Mouse (Mus musculus) heart, postnatal 0 days (tissue): ENCODE results near the gene Syt17. TPM values are rescaled to one million over a fixed set of nuclear protein-coding genes. Genes with fewer than 3 reads are reported as not detected.

Experiments used
- ATAC-seq: fragments of 200-750 bp; cut with Nextera tagmentation; 2 replicates; pipeline ENCODE4 v1.8.0; 2017; ENCODE audit warnings: low read depth, moderate number of reproducible peaks, moderate library complexity; ENCODE audit not compliant: insufficient read depth
- DNase-seq: peaks from one replicate; pipeline ENCODE4 v3.0.0-alpha.2; 2016; ENCODE audit warnings: low spot score
- H3K27ac ChIP-seq: fragments of 300-500 bp; sonication (generic); 2 replicates; pipeline ENCODE4 v1.5.1; 2014; ENCODE audit warnings: low read depth, mild to moderate bottlenecking
- H3K27me3 ChIP-seq: fragments of 300-500 bp; sonication (generic); 2 replicates; pipeline ENCODE4 v1.6.1; 2014; ENCODE audit warnings: low read length, mixed read lengths; ENCODE audit not compliant: control insufficient read depth, insufficient read depth
- H3K36me3 ChIP-seq: fragments of 300-500 bp; sonication (generic); replicated peaks from 2 replicates; pipeline ENCODE4 v1.6.1; 2014; ENCODE audit warnings: low read length, mixed read lengths; ENCODE audit not compliant: control insufficient read depth, insufficient read depth
- H3K4me1 ChIP-seq: fragments of 300-500 bp; sonication (generic); 2 replicates; pipeline ENCODE4 v1.6.1; 2014; ENCODE audit warnings: antibody characterized with exemption; ENCODE audit not compliant: control insufficient read depth, insufficient read depth
- H3K4me2 ChIP-seq: fragments of 300-500 bp; sonication (generic); 2 replicates; pipeline ENCODE4 v1.6.1; 2014; ENCODE audit warnings: low read depth, mild to moderate bottlenecking, low read length, moderate library complexity
- H3K4me3 ChIP-seq: fragments of 300-500 bp; sonication (generic); 2 replicates; pipeline ENCODE4 v1.5.1; 2014; ENCODE audit warnings: low read depth, low read length
- H3K9ac ChIP-seq: fragments of 300-500 bp; sonication (generic); replicated peaks from 2 replicates; pipeline ENCODE4 v1.6.1; 2014; ENCODE audit warnings: low read depth, low read length, mixed read lengths
- H3K9me3 ChIP-seq: fragments of 300-500 bp; sonication (generic); replicated peaks from 2 replicates; pipeline ENCODE4 v1.6.1; 2016; ENCODE audit warnings: low read length; ENCODE audit not compliant: control insufficient read depth
- CTCF ChIP-seq: IDR thresholded peaks from 2 replicates; pipeline ENCODE4 v1.5.1; 2016; ENCODE audit warnings: antibody characterized with exemption, control low read depth, low read depth
- EP300 ChIP-seq: IDR thresholded peaks from 2 replicates; pipeline ENCODE4 v1.6.1; 2016; ENCODE audit warnings: antibody characterized with exemption, low read depth
- WGBS: fragments of 180-500 bp; shearing (Covaris S2); extraction: QIAGEN DNeasy Blood & Tissue Kit; methylation state at CpG from one replicate; pipeline ENCODE4 v1.1.7; 2014; 5-methylcytosine and 5-hydroxymethylcytosine counted together
- polyA plus RNA-seq: library from polyadenylated mRNA; unstranded; fragments of >200 nt; fragmentation: Nextera tagmentation; extraction: Ambion mirVana; gene quantifications from 2 replicates; pipeline ENCODE4 v1.2.1, GENCODE M21; 2015
- total RNA-seq: library from RNA; depleted of rRNA; stranded (reverse); fragments of >200 nt; gene quantifications from 2 replicates; pipeline ENCODE4 v1.2.3, GENCODE M21; 2014; ENCODE audit warnings: low replicate concordance

Syt17 gene
- total and polyA plus RNA-seq, 2 experiments from 2014 or later, result 0.46 to 1.2 TPM

DNA sequence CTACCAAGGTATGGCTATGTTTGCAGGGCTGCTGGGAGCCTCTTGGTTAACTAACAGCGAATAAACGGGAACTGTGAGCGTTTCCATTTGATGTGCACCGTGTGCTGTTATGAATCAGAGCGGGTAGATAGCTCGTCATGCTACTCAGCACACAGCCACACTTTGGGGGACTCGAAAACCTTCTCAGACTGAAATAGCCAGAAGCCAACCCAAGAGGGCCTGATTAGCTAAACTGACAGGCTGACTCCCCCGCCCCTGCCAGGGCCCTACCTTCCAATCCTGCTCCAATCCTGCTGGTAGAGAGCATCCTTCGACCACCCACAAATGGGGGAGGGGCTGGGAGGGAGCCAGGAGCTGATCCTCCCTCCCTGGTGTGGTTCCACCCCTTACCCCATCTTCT lies 4.7 kb downstream of the Syt17 start:
- Histone ChIP-seq H3K36me3 (no peaks in the 10 kb centered on the region), H3K4me2 (no peak overlapping the region), H3K27ac (no peak overlapping the region), H3K9ac (no peak overlapping the region), H3K4me1 (peaks cover 12% of the 10 kb centered on the region), H3K4me3 (no peak overlapping the region), H3K9me3 (no peaks in the 10 kb centered on the region), H3K27me3 (peaks cover 31% of the 10 kb centered on the region)
- DNase-seq (no peak), ATAC-seq (no peak)
- 4% methylated on average over 9 of the region's 9 CpGs for WGBS
- TF ChIP-seq CTCF, result no peak
- TF ChIP-seq EP300, result no peak

DNA sequence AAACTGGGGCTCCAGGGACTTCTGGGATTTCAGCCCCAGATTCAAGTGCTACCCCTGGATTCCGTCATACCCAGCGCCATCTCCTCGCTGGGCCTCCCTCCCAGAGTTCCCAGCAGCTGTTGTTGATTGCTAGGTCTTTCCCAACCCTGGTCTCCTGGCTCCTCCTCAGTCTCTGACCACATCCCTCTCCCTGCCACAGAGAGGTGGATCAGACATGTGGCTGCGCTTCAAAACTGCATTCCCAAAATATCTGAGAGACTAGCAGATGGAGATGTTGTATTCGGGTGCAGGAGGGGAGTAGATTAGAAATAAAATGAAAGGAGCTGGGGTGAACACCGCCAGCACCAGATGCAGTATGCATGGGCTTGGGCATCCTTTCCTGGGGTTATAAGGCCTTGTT lies 6.5 kb downstream of the Syt17 start:
- Histone ChIP-seq H3K27me3 (peaks cover 13% of the 10 kb centered on the region; the same call in 1 of the 2 replicates), H3K9ac (no peak overlapping the region), H3K36me3 (no peaks in the 10 kb centered on the region), H3K9me3 (no peaks in the 10 kb centered on the region), H3K4me3 (no peak overlapping the region), H3K4me2 (no peak overlapping the region), H3K27ac (no peak overlapping the region), H3K4me1 (no peaks in the 10 kb centered on the region)
- TF ChIP-seq CTCF (no peak), EP300 (no peak)
- 71% methylated on average over 6 of the region's 6 CpGs for WGBS
- ATAC-seq, result no peak
- DNase-seq, result no peak

DNA sequence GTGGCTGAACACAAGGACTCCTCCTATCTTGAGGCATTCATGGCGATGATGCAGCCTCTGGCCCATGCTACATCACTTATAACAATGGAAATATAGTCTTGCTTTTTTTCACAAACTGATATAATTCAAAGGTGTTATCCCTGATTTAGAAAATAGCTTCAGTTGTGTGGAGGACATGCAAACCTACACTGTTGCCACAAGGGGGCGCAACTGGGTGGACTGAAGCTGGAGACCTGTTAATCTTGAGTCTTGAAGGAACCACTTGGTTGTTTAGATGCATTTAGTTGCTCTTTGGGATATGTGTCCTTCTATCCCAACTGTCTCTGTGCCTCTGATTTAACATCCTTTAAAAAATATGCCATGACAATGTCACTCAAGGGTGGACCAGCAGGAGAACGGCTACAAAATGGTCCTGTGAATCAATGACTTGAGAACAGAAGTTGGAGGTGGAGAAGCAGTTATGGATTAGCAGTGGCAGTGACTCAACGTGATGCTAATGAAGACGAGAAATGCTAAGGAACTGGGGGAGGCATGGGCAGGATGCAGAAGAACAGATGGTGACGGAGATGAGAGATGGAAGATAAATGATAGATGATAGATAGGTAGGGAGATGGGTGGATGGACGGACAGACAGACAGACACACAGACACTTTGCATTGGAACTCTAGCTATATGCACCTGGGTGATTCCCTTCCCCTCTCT lies 10.8 kb downstream of the Syt17 start:
- Histone ChIP-seq H3K36me3 (no peaks in the 10 kb centered on the region), H3K27ac (no peak overlapping the region), H3K9ac (no peak overlapping the region), H3K4me2 (no peak overlapping the region), H3K9me3 (no peaks in the 10 kb centered on the region), H3K4me1 (no peaks in the 10 kb centered on the region), H3K4me3 (no peak overlapping the region), H3K27me3 (no peaks in the 10 kb centered on the region)
- DNase-seq (no peak), ATAC-seq (no peak)
- peak; percentile 59 for TF ChIP-seq CTCF
- TF ChIP-seq EP300, result no peak
- 51% methylated on average over 7 of the region's 7 CpGs for WGBS

DNA sequence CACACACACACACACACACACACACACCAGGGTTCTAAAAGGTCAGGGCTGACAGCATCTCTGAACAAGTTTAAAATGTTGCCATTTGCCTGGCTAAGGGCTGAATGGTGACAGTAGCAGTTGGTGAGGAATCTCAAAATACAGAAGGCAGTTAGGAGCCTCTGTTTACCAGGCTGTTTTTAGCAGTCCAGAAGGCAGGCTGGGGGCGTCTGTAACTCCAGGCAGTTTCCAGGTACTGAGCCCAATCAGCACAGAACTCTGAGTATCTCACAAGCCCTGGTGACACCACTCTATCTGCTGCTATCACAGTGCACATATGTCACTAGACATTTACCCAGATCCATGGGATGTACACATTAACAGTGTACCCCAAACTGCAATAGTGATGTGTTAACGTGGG lies 19.1 kb downstream of the Syt17 start:
- Histone ChIP-seq H3K4me3 (no peak overlapping the region), H3K4me2 (no peak overlapping the region), H3K9ac (no peak overlapping the region), H3K4me1 (no peaks in the 10 kb centered on the region), H3K27ac (no peak overlapping the region), H3K36me3 (no peaks in the 10 kb centered on the region), H3K9me3 (no peaks in the 10 kb centered on the region), H3K27me3 (no peaks in the 10 kb centered on the region)
- no peak for DNase-seq
- 64% methylated on average over 2 of the region's 2 CpGs for WGBS
- TF ChIP-seq EP300 (no peak), CTCF (no peak)
- no peak for ATAC-seq

DNA sequence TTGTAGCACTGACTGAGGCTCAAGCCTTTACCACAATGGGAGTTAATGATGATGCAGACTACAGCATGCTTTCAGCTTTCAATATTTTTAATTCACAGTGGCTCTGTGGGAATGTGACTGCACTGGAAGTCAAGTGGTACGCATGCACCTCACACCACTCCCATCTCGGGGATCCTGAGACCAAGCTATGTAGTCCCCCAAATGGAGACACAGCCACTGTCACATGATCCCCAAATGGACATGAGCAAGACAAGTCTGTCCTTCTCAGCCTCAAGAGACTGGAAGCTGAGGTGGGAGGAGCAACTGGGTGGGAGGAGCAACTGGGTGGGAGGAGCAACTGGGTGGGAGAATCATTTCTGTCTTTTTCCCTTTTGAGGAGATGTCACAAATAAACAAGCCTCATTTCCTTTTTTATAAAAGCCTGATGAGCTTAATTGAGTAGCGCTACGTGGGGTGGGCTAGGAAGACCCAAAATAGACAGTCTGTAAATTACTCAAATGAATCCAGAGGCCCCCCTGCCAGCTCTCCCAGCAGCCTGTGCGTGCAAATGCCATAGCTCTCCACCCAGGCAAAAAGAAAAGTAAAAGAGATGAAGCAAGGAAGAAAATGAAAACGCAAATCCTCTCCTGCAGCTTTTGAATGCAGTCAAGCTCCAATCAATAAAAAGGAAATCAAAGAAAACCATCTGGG lies 28.4 kb downstream of the Syt17 start:
- WGBS, result 61% methylated on average over 6 of the region's 6 CpGs
- ATAC-seq, result no peak
- TF ChIP-seq EP300 (no peak), CTCF (no peak)

DNA sequence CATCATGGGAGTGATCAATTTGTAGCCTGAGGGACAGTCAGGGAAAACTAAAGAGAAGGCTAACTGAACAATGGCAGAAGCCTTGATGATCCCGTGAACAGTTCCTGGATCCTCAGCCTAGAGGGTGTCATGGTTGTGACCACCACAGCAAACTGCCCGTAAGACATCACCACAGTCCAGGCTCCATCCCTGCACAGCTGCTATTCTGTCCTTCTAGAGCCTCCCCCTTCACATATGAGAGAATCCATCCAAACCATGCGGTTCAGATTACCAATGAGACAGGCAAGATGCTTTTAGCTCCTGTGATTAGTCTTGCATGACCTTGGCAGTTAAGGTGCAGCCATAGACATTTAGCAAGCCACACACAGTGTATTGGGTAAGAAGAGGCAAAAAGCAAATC lies 33.8 kb downstream of the Syt17 start:
- no peak overlapping the region for H3K27ac ChIP-seq
- DNase-seq, result no peak
- no peak overlapping the region for H3K4me2 ChIP-seq
- H3K9ac ChIP-seq, result no peak overlapping the region
- no peak overlapping the region for H3K4me3 ChIP-seq
- no peaks in the 10 kb centered on the region for H3K4me1 ChIP-seq
- WGBS, result 82% methylated on average over 3 of the region's 3 CpGs
- no peak for ATAC-seq
- H3K36me3 ChIP-seq, result no peaks in the 10 kb centered on the region
- TF ChIP-seq CTCF, result no peak
- no peak for TF ChIP-seq EP300
- no peaks in the 10 kb centered on the region for H3K27me3 ChIP-seq
- no peaks in the 10 kb centered on the region for H3K9me3 ChIP-seq

More for the DNA sequence above, 28.4 kb downstream of the Syt17 start:
- Histone ChIP-seq H3K36me3 (no peaks in the 10 kb centered on the region), H3K27me3 (no peaks in the 10 kb centered on the region), H3K9me3 (no peaks in the 10 kb centered on the region), H3K4me2 (no peak overlapping the region), H3K4me1 (no peaks in the 10 kb centered on the region), H3K27ac (no peak overlapping the region), H3K9ac (no peak overlapping the region), H3K4me3 (no peak overlapping the region)
- no peak for DNase-seq
